Mouse (Mus musculus): ENCODE measurements at regions not wholly inside any gene's neighbourhood (a gene's known extent, or its start where the extent isn't known, plus 50 kb on each side); places are given as distances from the start of the nearest gene placed in this dataset.

GRCm38 (mm10) chr2:48617141-48617699, 196.7 kb upstream of the Acvr2a start:
- no peak for DNase-seq (ENCODE audit: low spot score in 2 of 2)

GRCm38 (mm10) chr2:48619042-48619441, 194.9 kb upstream of the Acvr2a start:
- DNase-seq (ENCODE audit: low spot score in 2 of 2), result no peak

- no peak for DNase-seq (ENCODE audit: low spot score in 2 of 2)
Measured at GRCm38 (mm10) chr2:48620815-48621214, 193.1 kb upstream of the Acvr2a start.

- DNase-seq (ENCODE audit: low spot score in 2 of 2), result no peak
Measured at GRCm38 (mm10) chr2:48622316-48622715, 191.6 kb upstream of the Acvr2a start.

- peak; percentile 15 to 19 for DNase-seq (ENCODE audit: low spot score in 2 of 2)
Measured at GRCm38 (mm10) chr2:48624040-48624439, 189.9 kb upstream of the Acvr2a start.

- no peak for DNase-seq (ENCODE audit: low spot score in 2 of 2)
Measured at GRCm38 (mm10) chr2:48624461-48624860, 189.4 kb upstream of the Acvr2a start.

- DNase-seq (ENCODE audit: low spot score in 2 of 2), result peak; percentile 12 to 40
Measured at GRCm38 (mm10) chr2:48627011-48627410, 186.9 kb upstream of the Acvr2a start.

GRCm38 (mm10) chr2:48629106-48630050, 184.5 kb upstream of the Acvr2a start:
- no peak for DNase-seq (ENCODE audit: low spot score in 2 of 2)

GRCm38 (mm10) chr2:48634456-48635174, 179.3 kb upstream of the Acvr2a start:
- no peak for DNase-seq (ENCODE audit: low spot score in 2 of 2)

GRCm38 (mm10) chr2:48636108-48636507, 177.8 kb upstream of the Acvr2a start:
- DNase-seq (ENCODE audit: low spot score in 2 of 2), result no peak

GRCm38 (mm10) chr2:48644114-48644513, 169.8 kb upstream of the Acvr2a start:
- no peak for DNase-seq (ENCODE audit: low spot score in 2 of 2)

- DNase-seq (ENCODE audit: low spot score in 2 of 2), result no peak
Measured at GRCm38 (mm10) chr2:48650281-48650680, 163.6 kb upstream of the Acvr2a start.

GRCm38 (mm10) chr2:48661222-48661621, 152.7 kb upstream of the Acvr2a start:
- no peak for DNase-seq (ENCODE audit: low spot score in 2 of 2)

GRCm38 (mm10) chr2:48665103-48665502, 148.8 kb upstream of the Acvr2a start:
- DNase-seq (ENCODE audit: low spot score in 2 of 2), result no peak

GRCm38 (mm10) chr2:48689098-48689497, 124.8 kb upstream of the Acvr2a start:
- no peak for DNase-seq (ENCODE audit: low spot score in 2 of 2)

- no peak for DNase-seq (ENCODE audit: low spot score in 2 of 2)
Measured at GRCm38 (mm10) chr2:48694509-48694908, 119.4 kb upstream of the Acvr2a start.

GRCm38 (mm10) chr2:48700886-48701285, 113.0 kb upstream of the Acvr2a start:
- DNase-seq (ENCODE audit: low spot score in 2 of 2), result no peak

GRCm38 (mm10) chr2:48705103-48705804, 108.7 kb upstream of the Acvr2a start:
- DNase-seq (ENCODE audit: low spot score in 2 of 2), result no peak

GRCm38 (mm10) chr2:48705805-48706150, 108.1 kb upstream of the Acvr2a start:
- no peak for DNase-seq (ENCODE audit: low spot score in 2 of 2)

- DNase-seq (ENCODE audit: low spot score in 2 of 2), result no peak
Measured at GRCm38 (mm10) chr2:48706188-48706587, 107.7 kb upstream of the Acvr2a start.

- no peak for DNase-seq (ENCODE audit: low spot score in 2 of 2)
Measured at GRCm38 (mm10) chr2:48716206-48716605, 97.7 kb upstream of the Acvr2a start.

- DNase-seq (ENCODE audit: low spot score in 2 of 2), result no peak
Measured at GRCm38 (mm10) chr2:48717770-48718169, 96.1 kb upstream of the Acvr2a start.

Data from layer of hippocampus, adult 8-10 months (tissue).